Mouse (Mus musculus): ENCODE results near the gene Gm5426.
"Not testable (repeated sequence)": the region's sequence is repeated elsewhere in the genome, so short reads cannot be mapped to it uniquely, and the experiment has no call there.

The Gm5426 gene

GRCm38 (mm10) chr10:96136451-96136850 is at the start of gene Gm5426:
Gene Gm5426 (plus strand): TSS chr10:96136603.
- not testable (repeated sequence) for DNase-seq (ENCODE audit: inconsistent ontology term)

- DNase-seq (ENCODE audit: inconsistent ontology term), result no peak
Observed at GRCm38 (mm10) chr10:96089744-96090143, 46.7 kb upstream of the Gm5426 start.

- no peak for DNase-seq (ENCODE audit: inconsistent ontology term)
Observed at GRCm38 (mm10) chr10:96090388-96090787, 46.0 kb upstream of the Gm5426 start.

GRCm38 (mm10) chr10:96093890-96094531 is 42.4 kb upstream of the Gm5426 start:
- no peak for DNase-seq (ENCODE audit: inconsistent ontology term)

GRCm38 (mm10) chr10:96094559-96094958 is 41.8 kb upstream of the Gm5426 start:
- DNase-seq (ENCODE audit: inconsistent ontology term), result no peak

GRCm38 (mm10) chr10:96096730-96097129 is 39.7 kb upstream of the Gm5426 start:
- DNase-seq (ENCODE audit: inconsistent ontology term), result peak; percentile 62

- no peak for DNase-seq (ENCODE audit: inconsistent ontology term)
Observed at GRCm38 (mm10) chr10:96101035-96101434, 35.4 kb upstream of the Gm5426 start.

- no peak for DNase-seq (ENCODE audit: inconsistent ontology term)
Observed at GRCm38 (mm10) chr10:96104158-96104557, 32.2 kb upstream of the Gm5426 start.

- DNase-seq (ENCODE audit: inconsistent ontology term), result no peak
Observed at GRCm38 (mm10) chr10:96104624-96105023, 31.8 kb upstream of the Gm5426 start.

- DNase-seq (ENCODE audit: inconsistent ontology term), result no peak
Observed at GRCm38 (mm10) chr10:96105124-96105523, 31.3 kb upstream of the Gm5426 start.

GRCm38 (mm10) chr10:96106972-96107720 is 29.3 kb upstream of the Gm5426 start:
- no peak for DNase-seq (ENCODE audit: inconsistent ontology term)

GRCm38 (mm10) chr10:96107825-96108224 is 28.6 kb upstream of the Gm5426 start:
- no peak for DNase-seq (ENCODE audit: inconsistent ontology term)

- DNase-seq (ENCODE audit: inconsistent ontology term), result no peak
Observed at GRCm38 (mm10) chr10:96115325-96115724, 21.1 kb upstream of the Gm5426 start.

GRCm38 (mm10) chr10:96120821-96121220 is 15.6 kb upstream of the Gm5426 start:
- DNase-seq (ENCODE audit: inconsistent ontology term), result no peak

GRCm38 (mm10) chr10:96121249-96122010 is 15.0 kb upstream of the Gm5426 start:
- DNase-seq (ENCODE audit: inconsistent ontology term), result peak; percentile 85

GRCm38 (mm10) chr10:96123885-96124284 is 12.5 kb upstream of the Gm5426 start:
- DNase-seq (ENCODE audit: inconsistent ontology term), result no peak

GRCm38 (mm10) chr10:96124290-96124689 is 12.1 kb upstream of the Gm5426 start:
- DNase-seq (ENCODE audit: inconsistent ontology term), result no peak

- no peak for DNase-seq (ENCODE audit: inconsistent ontology term)
Observed at GRCm38 (mm10) chr10:96125771-96126454, 10.5 kb upstream of the Gm5426 start.

GRCm38 (mm10) chr10:96129213-96129612 is 7.2 kb upstream of the Gm5426 start:
- DNase-seq (ENCODE audit: inconsistent ontology term), result no peak

- no peak for DNase-seq (ENCODE audit: inconsistent ontology term)
Observed at GRCm38 (mm10) chr10:96130406-96130805, 6.0 kb upstream of the Gm5426 start.

GRCm38 (mm10) chr10:96131112-96131511 is 5.3 kb upstream of the Gm5426 start:
- DNase-seq (ENCODE audit: inconsistent ontology term), result no peak

- peak; percentile 69 for DNase-seq (ENCODE audit: inconsistent ontology term)
Observed at GRCm38 (mm10) chr10:96132161-96132560, 4.2 kb upstream of the Gm5426 start.
